Mouse (Mus musculus) thymus, adult 2 months (tissue): Measurements from ENCODE around the gene Mtrex.

Experiments
- CTCF ChIP-seq: fragments of 200-500 bp; IDR thresholded peaks from 2 replicates; pipeline ENCODE4 v1.5.1; 2012; ENCODE audit warnings: mild to moderate bottlenecking, control low read depth, low read length, moderate library complexity, borderline replicate concordance; ENCODE audit not compliant: control insufficient read depth, poor library complexity, insufficient read depth; ENCODE audit errors: extremely low read depth
- POLR2A ChIP-seq: fragments of 200-500 bp; IDR thresholded peaks from 2 replicates; pipeline ENCODE4 v1.6.1; 2012; ENCODE audit warnings: mild to moderate bottlenecking, low read length, control low read depth, moderate library complexity; ENCODE audit not compliant: control insufficient read depth, poor library complexity, insufficient read depth; ENCODE audit errors: extremely low read depth

DNA sequence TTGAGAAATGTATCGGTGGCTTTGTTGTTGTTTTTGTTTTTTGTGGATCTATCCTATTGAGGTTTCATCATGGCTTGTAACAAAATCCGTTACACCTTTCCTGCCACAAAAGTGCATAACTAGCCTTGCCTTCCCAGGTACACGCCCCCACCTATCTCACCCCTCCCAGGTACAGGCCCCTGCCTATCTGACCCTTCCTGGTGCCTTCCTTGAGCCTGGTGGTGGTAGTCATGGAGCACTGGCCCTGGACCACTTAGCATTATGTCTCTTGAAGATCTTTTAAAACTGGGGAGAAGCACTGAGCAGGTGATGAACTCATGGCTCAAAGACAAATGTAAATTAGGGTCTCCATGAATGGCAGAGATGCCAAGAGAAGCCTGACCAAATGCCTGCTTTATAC is 64.9 kb downstream of the Mtrex start:
- TF ChIP-seq CTCF (no peak), POLR2A (no peak)
